In genomic region chr16:96249635-96250034, GRCm38 (mm10) we compare ENCODE assay signal across 14 mouse cellular contexts. TPM values are rescaled to one million over a fixed set of nuclear protein-coding genes. Genes with fewer than 3 reads are reported as not detected.
DNase-seq lines count a peak whose midpoint lies in the region; ATAC-seq lines count a peak whose summit lies in the region.
"Had no signal": no experiment of that assay in that cellular context is flagged by ENCODE, and none has a peak within 500 bp of the region (broad histone marks: within the 10 kb centered on the region; RNA-seq: fewer than 3 reads in every experiment).

No protein-coding gene starts in this region.

- H3K9me3 ChIP-seq in midbrain, embryonic 14.5 days (ENCODE audit: control insufficient read depth, low read length), result no peaks in the 10 kb centered on the region
- no peaks in the 10 kb centered on the region; the same call in 1 of the 2 replicates for H3K9me3 ChIP-seq in midbrain, embryonic 11.5 days (ENCODE audit: control insufficient read depth, low read length)

- H3K27me3 ChIP-seq in midbrain, embryonic 14.5 days (ENCODE audit: control insufficient read depth, insufficient read depth, low read length), result no peaks in the 10 kb centered on the region
- no peaks in the 10 kb centered on the region for H3K27me3 ChIP-seq in midbrain, embryonic 11.5 days (ENCODE audit: control insufficient read depth, insufficient read depth, low read length)

- 0 out of 2 replicates have a peak, but pooled peaks have one; percentile 34 for ATAC-seq in midbrain, embryonic 14.5 days (ENCODE audit: low FRiP score, low TSS enrichment)
- ATAC-seq in midbrain, embryonic 11.5 days (ENCODE audit: low FRiP score), result no peak

- no peak overlapping the region for H3K4me3 ChIP-seq in midbrain, embryonic 14.5 days (replicated peaks; ENCODE audit: low read depth, low read length)
- no peak overlapping the region for H3K4me3 ChIP-seq in midbrain, embryonic 11.5 days (ENCODE audit: low read depth, low read length)

- H3K4me1 ChIP-seq in midbrain, embryonic 14.5 days (ENCODE audit: control insufficient read depth, insufficient read depth, low read length), result no peaks in the 10 kb centered on the region
- no peaks in the 10 kb centered on the region for H3K4me1 ChIP-seq in midbrain, embryonic 11.5 days (ENCODE audit: control insufficient read depth, insufficient read depth, low read length)

- peak; percentile 25 for DNase-seq in midbrain, embryonic 14.5 days
- DNase-seq in midbrain, embryonic 11.5 days (ENCODE audit: low spot score, missing footprints), result no peak
- peak; percentile 95 to 96 for DNase-seq in cerebellum, postnatal 10 days
- peak; percentile 71 to 95 for DNase-seq in layer of hippocampus, adult 18-20 months (ENCODE audit: low spot score in 2 of 2)
- peak; percentile 11 for DNase-seq in right cerebral cortex, postnatal 25 days
- no peak for DNase-seq in adrenal gland, adult 18-20 months (ENCODE audit: low spot score in 2 of 2)
- no peak for DNase-seq in thymus, postnatal 25 days
- DNase-seq: adrenal gland, adult 2 months; embryo, embryonic 11 days; heart, postnatal 14 days; kidney, postnatal 10 days had no signal

- H3K27ac ChIP-seq in midbrain, embryonic 14.5 days (replicated peaks; ENCODE audit: low read depth, low read length), result no peak overlapping the region
- H3K27ac ChIP-seq in midbrain, embryonic 11.5 days (ENCODE audit: low read depth, low read length), result no peak overlapping the region
- H3K27ac ChIP-seq: macrophage had no signal

- no peak overlapping the region for H3K4me2 ChIP-seq in midbrain, embryonic 14.5 days (ENCODE audit: low read length)
- H3K4me2 ChIP-seq in midbrain, embryonic 11.5 days, result no peak overlapping the region

- WGBS in midbrain, embryonic 14.5 days, result 85% methylated on average over 7 of the region's 7 CpGs
- WGBS in midbrain, embryonic 11.5 days, result 88% methylated on average over 7 of the region's 7 CpGs

- H3K9ac ChIP-seq in midbrain, embryonic 14.5 days (replicated peaks; ENCODE audit: low read length), result no peak overlapping the region
- no peak overlapping the region for H3K9ac ChIP-seq in midbrain, embryonic 11.5 days (ENCODE audit: low read length)

- no peaks in the 10 kb centered on the region for H3K36me3 ChIP-seq in midbrain, embryonic 14.5 days (ENCODE audit: control insufficient read depth, insufficient read depth, low read length)
- no peaks in the 10 kb centered on the region for H3K36me3 ChIP-seq in midbrain, embryonic 11.5 days (ENCODE audit: control insufficient read depth, insufficient read depth, low read length)

RNA-seq across cellular contexts. Expression of gene B3galt5, which starts 14.0 kb away (rescaled TPM):
- 3.2 and 3.6 TPM in 2 replicates for polyA plus RNA-seq in midbrain, embryonic 14.5 days (2014; fragmentation: Nextera tagmentation; extraction: Ambion mirVana)
- 0.55 and 0.70 TPM in 2 replicates for polyA plus RNA-seq in midbrain, embryonic 11.5 days (2014; fragmentation: Nextera tagmentation; extraction: Ambion mirVana)
- total RNA-seq in layer of hippocampus, adult 18-20 months (2021), result 10 to 100 TPM; 59.4 to 63.4 TPM
- total RNA-seq in adrenal gland, adult 18-20 months (2021), result under 1 TPM; 0.13 to 0.42 TPM
- total RNA-seq: ES-E14; liver, adult 2 months had no signal
- polyA plus RNA-seq: macrophage had no signal

RNA-seq across cellular contexts. Expression of gene Sh3bgr, which starts 49.4 kb away (rescaled TPM):
- 1.6 and 2.1 TPM in 2 replicates for polyA plus RNA-seq in midbrain, embryonic 14.5 days (2014; fragmentation: Nextera tagmentation; extraction: Ambion mirVana)
- polyA plus RNA-seq in midbrain, embryonic 11.5 days (2014; fragmentation: Nextera tagmentation; extraction: Ambion mirVana), result 0.34 and 1.2 TPM in 2 replicates
- 1 to 10 TPM; 2.0 to 2.6 TPM for total RNA-seq in layer of hippocampus, adult 18-20 months (2021)
- 10 to 100 TPM; 18.5 to 30.4 TPM for total RNA-seq in adrenal gland, adult 18-20 months (2021)
- polyA plus RNA-seq: liver, adult 2 months; macrophage had no signal

RNA-seq across cellular contexts. Expression of gene Lca5l, which starts 57.6 kb away (rescaled TPM):
- polyA plus RNA-seq in midbrain, embryonic 14.5 days (2014; fragmentation: Nextera tagmentation; extraction: Ambion mirVana), result 1.7 and 2.1 TPM in 2 replicates
- 1.0 and 1.2 TPM in 2 replicates for polyA plus RNA-seq in midbrain, embryonic 11.5 days (2014; fragmentation: Nextera tagmentation; extraction: Ambion mirVana)
- 1 to 10 TPM; 1.1 to 1.2 TPM for total RNA-seq in layer of hippocampus, adult 18-20 months (2021)
- total RNA-seq in adrenal gland, adult 18-20 months (2021), result 1 to 10 TPM; 1.0 to 1.4 TPM
- polyA plus RNA-seq: liver, adult 2 months; macrophage had no signal

Comparison
In these comparisons a context has a peak if more than half of its experiments do, and no peak if none do; other contexts are left out.
1. DNase-seq: peak in midbrain, embryonic 14.5 days (single experiment), cerebellum, postnatal 10 days (2 of 2), layer of hippocampus, adult 18-20 months (2 of 2) and right cerebral cortex, postnatal 25 days (single experiment); none in midbrain, embryonic 11.5 days (single experiment), adrenal gland, adult 18-20 months (0 of 2) and thymus, postnatal 25 days (single experiment).
2. RNA of gene B3galt5, which starts 14.0 kb away (total RNA-seq): 59.4 to 63.4 TPM in layer of hippocampus, adult 18-20 months; 0.13 to 0.42 TPM in adrenal gland, adult 18-20 months; every median in the first group is over 10 times any median in the second.
3. RNA of gene Sh3bgr, which starts 49.4 kb away (total RNA-seq): 18.5 to 30.4 TPM in adrenal gland, adult 18-20 months; 2.0 to 2.6 TPM in layer of hippocampus, adult 18-20 months; every median in the first group is over 4 times any median in the second.